Mouse (Mus musculus) stomach, postnatal 0 days (tissue): ENCODE data around the gene Haus3. TPM values are rescaled to one million over a fixed set of nuclear protein-coding genes. Genes with fewer than 3 reads are reported as not detected.
A peak's percentile ranks its signal among the peaks of the same experiment; 100 is the strongest.

Experiments used
- ATAC-seq: fragments of 200-750 bp; cut with Nextera tagmentation; 2 replicates; pipeline ENCODE4 v1.8.0; 2017; ENCODE audit not compliant: low FRiP score, low TSS enrichment
- DNase-seq: peaks from one replicate; pipeline ENCODE4 v3.0.0-alpha.2; 2016; ENCODE audit warnings: low spot score
- H3K27ac ChIP-seq: fragments of 300-500 bp; sonication (generic); replicated peaks from 2 replicates; pipeline ENCODE4 v1.5.1; 2014; ENCODE audit warnings: mild to moderate bottlenecking, control low read depth
- H3K27me3 ChIP-seq: fragments of 300-500 bp; sonication (generic); 2 replicates; pipeline ENCODE4 v1.6.1; 2014; ENCODE audit warnings: low read length; ENCODE audit not compliant: control insufficient read depth, insufficient read depth
- H3K36me3 ChIP-seq: fragments of 300-500 bp; sonication (generic); 2 replicates; pipeline ENCODE4 v1.6.1; 2014; ENCODE audit warnings: low read length, mixed read lengths; ENCODE audit not compliant: control insufficient read depth, insufficient read depth
- H3K4me1 ChIP-seq: fragments of 300-500 bp; sonication (generic); replicated peaks from 2 replicates; pipeline ENCODE4 v1.6.1; 2014; ENCODE audit warnings: antibody characterized with exemption; ENCODE audit not compliant: control insufficient read depth, insufficient read depth
- H3K4me2 ChIP-seq: fragments of 300-500 bp; sonication (generic); replicated peaks from 2 replicates; pipeline ENCODE4 v1.6.1; 2014; ENCODE audit warnings: low read depth, mild to moderate bottlenecking, control low read depth, moderate library complexity
- H3K4me3 ChIP-seq: fragments of 300-500 bp; sonication (generic); 2 replicates; pipeline ENCODE4 v1.5.1; 2014; ENCODE audit warnings: low read depth, low read length, control low read depth
- H3K9ac ChIP-seq: fragments of 300-500 bp; sonication (generic); 2 replicates; pipeline ENCODE4 v1.6.1; 2014; ENCODE audit warnings: mild to moderate bottlenecking, low read length, control low read depth, mixed read lengths
- H3K9me3 ChIP-seq: fragments of 300-500 bp; sonication (generic); 2 replicates; pipeline ENCODE4 v1.6.1; 2016; ENCODE audit warnings: low read length; ENCODE audit not compliant: control insufficient read depth
- CTCF ChIP-seq: IDR thresholded peaks from 2 replicates; pipeline ENCODE4 v1.5.1; 2016; ENCODE audit warnings: antibody characterized with exemption, low read depth, mild to moderate bottlenecking, moderate library complexity
- EP300 ChIP-seq: optimal IDR thresholded peaks from 2 replicates; pipeline ENCODE3; 2016; ENCODE audit warnings: antibody characterized with exemption
- WGBS: fragments of 180-500 bp; shearing (Covaris S2); extraction: QIAGEN DNeasy Blood & Tissue Kit; methylation state at CpG from one replicate; pipeline ENCODE4 v1.1.7; 2014; 5-methylcytosine and 5-hydroxymethylcytosine counted together
- polyA plus RNA-seq: library from polyadenylated mRNA; unstranded; fragments of >200 nt; fragmentation: Nextera tagmentation; extraction: Ambion mirVana; gene quantifications from 2 replicates; pipeline ENCODE4 v1.2.1, GENCODE M21; 2015

Haus3 gene
- polyA plus RNA-seq, 1 experiment from 2014 or later, result 12.3 TPM

GRCm38 (mm10) chr5:34191021-34191420 lies 21.7 kb upstream of the Haus3 start:
- Histone ChIP-seq H3K4me3 (no peak overlapping the region), H3K27ac (no peak overlapping the region), H3K4me1 (peaks cover 2% of the 10 kb centered on the region; the same call in 1 of the 2 replicates), H3K9ac (no peak overlapping the region), H3K27me3 (no peaks in the 10 kb centered on the region), H3K9me3 (no peaks in the 10 kb centered on the region), H3K4me2 (no peak overlapping the region), H3K36me3 (no peaks in the 10 kb centered on the region)
- WGBS, result 42% methylated on average over 4 of the region's 4 CpGs
- DNase-seq (peak; percentile 74), ATAC-seq (no peak)
- TF ChIP-seq EP300, result no peak

GRCm38 (mm10) chr5:34189521-34189920 lies 20.2 kb upstream of the Haus3 start:
- no peak for TF ChIP-seq CTCF
- no peak for TF ChIP-seq EP300
- DNase-seq (no peak), ATAC-seq (no peak)
- WGBS, result 67% methylated on average over 1 of the region's 1 CpGs
- no peak overlapping the region for H3K4me3 ChIP-seq
- H3K36me3 ChIP-seq, result no peaks in the 10 kb centered on the region
- H3K9ac ChIP-seq, result no peak overlapping the region
- H3K27ac ChIP-seq, result no peak overlapping the region
- no peaks in the 10 kb centered on the region for H3K27me3 ChIP-seq
- H3K4me1 ChIP-seq, result peaks cover 12% of the 10 kb centered on the region
- H3K9me3 ChIP-seq, result no peaks in the 10 kb centered on the region
- H3K4me2 ChIP-seq, result no peak overlapping the region

GRCm38 (mm10) chr5:34188856-34189255 lies 19.5 kb upstream of the Haus3 start:
- no peak for ATAC-seq
- peaks cover 14% of the 10 kb centered on the region for H3K4me1 ChIP-seq
- H3K36me3 ChIP-seq, result no peaks in the 10 kb centered on the region
- DNase-seq, result no peak
- no peaks in the 10 kb centered on the region for H3K9me3 ChIP-seq
- H3K4me3 ChIP-seq, result peak overlapping the region; percentile 96; the same call in 1 of the 2 replicates
- peak overlapping the region; percentile 87 for H3K27ac ChIP-seq
- no peaks in the 10 kb centered on the region for H3K27me3 ChIP-seq
- peak overlapping the region; percentile 72 for H3K4me2 ChIP-seq
- no peak overlapping the region for H3K9ac ChIP-seq
- no peak for TF ChIP-seq EP300
- TF ChIP-seq CTCF, result no peak
- WGBS, result 39% methylated on average over 2 of the region's 2 CpGs

- ATAC-seq (peak; percentile 98), DNase-seq (peak; percentile 99)
- Histone ChIP-seq H3K4me3 (peak within 1 kb of the TSS; percentile 96), H3K36me3 (no peaks in the 10 kb centered on the region), H3K9ac (peak within 1 kb of the TSS; percentile 93), H3K27ac (peak within 1 kb of the TSS; percentile 99), H3K4me1 (peaks cover 21% of the 10 kb centered on the region), H3K9me3 (no peaks in the 10 kb centered on the region), H3K27me3 (no peaks in the 10 kb centered on the region), H3K4me2 (peak within 1 kb of the TSS; percentile 79)
- peak; percentile 2; the same call in 1 of the 2 replicates for TF ChIP-seq CTCF
- no peak for TF ChIP-seq EP300
- under 1% methylated on average over 60 of the region's 60 CpGs for WGBS
These were observed 18.4 kb upstream of the Haus3 start, which contains the start of gene Mxd4 for GRCm38 (mm10) chr5:34187601-34188316. Gene Mxd4, minus strand, starts transcription at chr5:34187720.

- H3K9me3 ChIP-seq, result no peaks in the 10 kb centered on the region
- peaks cover 23% of the 10 kb centered on the region for H3K4me1 ChIP-seq
- H3K4me2 ChIP-seq, result peak overlapping the region; percentile 79
- DNase-seq, result peak; percentile 79
- no peak for TF ChIP-seq EP300
- TF ChIP-seq CTCF, result no peak
- ATAC-seq, result peak; percentile 25
- peak overlapping the region; percentile 99 for H3K27ac ChIP-seq
- H3K27me3 ChIP-seq, result no peaks in the 10 kb centered on the region
- WGBS, result under 1% methylated on average over 41 of the region's 46 CpGs
- H3K9ac ChIP-seq, result peak overlapping the region; percentile 93
- no peaks in the 10 kb centered on the region for H3K36me3 ChIP-seq
- peak overlapping the region; percentile 96 for H3K4me3 ChIP-seq
These were observed 17.6 kb upstream of the Haus3 start for GRCm38 (mm10) chr5:34186961-34187391.

- Histone ChIP-seq H3K9me3 (no peaks in the 10 kb centered on the region), H3K27me3 (no peaks in the 10 kb centered on the region), H3K36me3 (no peaks in the 10 kb centered on the region), H3K27ac (peak overlapping the region; percentile 99), H3K9ac (peak overlapping the region; percentile 93), H3K4me1 (peaks cover 23% of the 10 kb centered on the region), H3K4me2 (peak overlapping the region; percentile 79), H3K4me3 (peak overlapping the region; percentile 96)
- 32% methylated on average over 2 of the region's 2 CpGs for WGBS
- ATAC-seq (no peak), DNase-seq (peak; percentile 27)
- TF ChIP-seq EP300 (no peak), CTCF (no peak)
These were observed 17.1 kb upstream of the Haus3 start for GRCm38 (mm10) chr5:34186391-34186790.
